Mouse (Mus musculus) ES-E14 (cell line): ENCODE results near the gene Zfp672.

ENCODE experiments used
- CHD2 ChIP-seq: IDR thresholded peaks from 2 replicates; pipeline ENCODE4 v1.6.1; 2014; ENCODE audit warnings: mild to moderate bottlenecking, low read depth, low read length, inconsistent platforms
- ZC3H11A ChIP-seq: IDR thresholded peaks from 2 replicates; pipeline ENCODE4 v1.6.1; 2012; ENCODE audit warnings: low read depth, mild to moderate bottlenecking, inconsistent platforms, low read length, borderline replicate concordance

DNA sequence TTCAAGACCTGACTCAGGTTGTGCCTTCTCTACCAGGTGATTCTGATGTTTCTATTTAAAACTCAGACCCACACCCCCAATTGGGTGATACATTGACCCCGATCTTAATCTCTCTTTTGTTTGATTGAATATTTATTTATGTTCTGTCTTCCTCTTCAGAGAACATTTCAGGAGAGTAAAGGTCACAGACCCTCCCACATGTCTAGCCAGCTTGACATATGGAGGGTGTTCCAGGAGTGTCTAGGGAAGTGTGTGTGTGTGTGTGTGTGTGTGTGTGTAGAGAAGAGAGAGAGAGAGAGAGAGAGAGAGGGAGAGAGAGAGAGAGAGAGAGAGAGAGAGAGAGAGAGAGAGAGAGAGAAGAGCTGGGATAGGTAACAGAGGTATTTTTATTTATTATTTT, 47.5 kb upstream of the Zfp672 start:
- no peak for TF ChIP-seq ZC3H11A
- no peak for TF ChIP-seq CHD2
